Mouse (Mus musculus): ENCODE results near the gene Zfp781. TPM values are rescaled to one million over a fixed set of nuclear protein-coding genes. Genes with fewer than 3 reads are reported as not detected.

Zfp781 gene
- polyA plus RNA-seq (2012; rRNA removed), result 2.9 and 3.7 TPM in 2 replicates

GRCm38 (mm10) chr10:81929842-81930743 lies at the start of gene Zfp781:
Zfp781 (minus strand) TSS chr10:81930480.

DNA sequence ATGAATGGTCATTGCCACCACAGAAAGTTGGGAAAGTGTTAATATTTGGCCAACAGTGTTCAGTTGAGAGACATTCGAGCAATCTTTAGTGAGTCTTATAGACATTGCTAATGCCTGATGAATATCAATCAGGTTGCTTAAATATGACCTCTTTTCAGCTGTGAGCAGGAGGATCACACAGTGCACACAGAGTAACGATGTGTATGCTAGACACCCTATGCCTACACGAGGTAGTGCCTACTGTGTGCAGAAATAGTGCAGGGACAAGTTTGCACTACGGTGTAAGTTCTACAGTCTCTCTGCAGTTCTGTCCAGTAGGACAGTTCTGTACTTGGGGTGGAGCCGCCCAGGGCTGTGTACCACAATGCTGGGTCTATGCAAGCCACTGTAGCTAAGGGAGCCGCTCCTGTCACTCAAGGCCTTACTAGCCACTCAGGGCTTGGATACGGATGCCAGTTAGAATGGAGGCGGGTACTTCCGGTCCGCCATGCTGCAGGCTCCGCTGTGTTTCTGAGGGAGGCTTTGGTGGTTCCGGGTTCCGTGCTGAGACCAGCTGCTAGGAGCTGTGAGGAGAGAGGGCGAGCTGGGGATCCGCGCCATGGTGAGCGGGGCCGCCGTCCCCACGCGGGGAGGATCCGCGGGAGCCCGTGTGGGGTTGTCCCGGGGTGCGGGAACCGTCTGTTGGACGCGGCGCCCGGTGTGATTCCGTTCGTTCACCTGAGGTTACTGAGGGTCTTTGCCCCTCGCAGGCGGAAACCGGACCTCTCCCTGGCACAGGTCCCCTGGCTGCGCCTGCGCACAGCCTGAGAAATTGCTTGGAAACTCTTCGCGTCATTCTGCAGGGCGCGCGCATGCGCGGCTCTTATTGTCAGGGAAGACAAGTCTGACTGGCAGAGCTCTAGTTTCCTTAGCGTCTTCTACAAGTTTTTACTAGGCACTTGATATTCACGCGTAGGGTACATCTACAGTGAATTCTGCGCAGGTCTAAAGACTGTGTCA lies 66.6 kb downstream of the Zfp781 start, which contains the start of gene Gm32687:
TSS of gene Gm32687 (plus strand) at position 526 of the 999 bp plus-strand sequence.

Other genes starting within 250 kb of the Zfp781 start
- gene Zfp433, start 225.7 kb downstream of the Zfp781 start, polyA plus RNA-seq (2012; rRNA removed), result 7.9 and 8.2 TPM in 2 replicates
- 12.5 and 12.8 TPM in 2 replicates for gene Gm3055, start 159.3 kb downstream of the Zfp781 start, polyA plus RNA-seq (2012; rRNA removed)
- gene Gm4767, start 118.3 kb downstream of the Zfp781 start, polyA plus RNA-seq (2012; rRNA removed), result 0.52 and 0.55 TPM in 2 replicates
- gene Gm32687, start 66.5 kb downstream of the Zfp781 start, polyA plus RNA-seq (2012; rRNA removed), result 7.6 and 8.0 TPM in 2 replicates
- 9.7 and 10.2 TPM in 2 replicates for gene Zfp873, start 117.6 kb upstream of the Zfp781 start, polyA plus RNA-seq (2012; rRNA removed)
- 2.9 TPM in 2 replicates for gene BC024063, start 152.9 kb upstream of the Zfp781 start, polyA plus RNA-seq (2012; rRNA removed)
- 3.0 and 3.2 TPM in 2 replicates for gene AU041133, start 197.5 kb upstream of the Zfp781 start, polyA plus RNA-seq (2012; rRNA removed)